Mouse (Mus musculus) inflammation-experienced regulatory T-cells, adult 6 months (primary cell): Measurements from ENCODE around the gene Taf1. TPM values are rescaled to one million over a fixed set of nuclear protein-coding genes. Genes with fewer than 3 reads are reported as not detected.

Experiments
- polyA plus RNA-seq, 3 experiments: library from polyadenylated mRNA; unstranded; fragments of 100-300 nt; shearing (Covaris generic); gene quantifications; one replicate each; pipeline ENCODE4 v1.2.1; 2017

Gene Taf1
- polyA plus RNA-seq, 3 experiments from 2014 or later: 22.0 to 25.9 (median 23.1) TPM

Other genes with a start within 250 kb of the Taf1 start
- gene Nlgn3, start 233.6 kb upstream of the Taf1 start, polyA plus RNA-seq: under 1 TPM in 2 of 3 experiments, not detected in 1; 0.15 to 0.23 TPM
- gene Gjb1, start 156.4 kb upstream of the Taf1 start, polyA plus RNA-seq: not detected
- 10 to 100 TPM; 12.3 to 22.1 (median 15.8) TPM for gene Zmym3, start 111.9 kb upstream of the Taf1 start, polyA plus RNA-seq
- 100 to 1,000 TPM; 343 to 390 (median 352) TPM for gene Nono, start 103.4 kb upstream of the Taf1 start, polyA plus RNA-seq
- gene Itgb1bp2, start 83.6 kb upstream of the Taf1 start, polyA plus RNA-seq: under 1 TPM in 2 of 3 experiments, not detected in 1; 0.26 to 0.73 TPM
- 100 to 1,000 TPM; 153 to 224 (median 174) TPM for gene Ogt, start 107.3 kb downstream of the Taf1 start, polyA plus RNA-seq
- 100 to 1,000 TPM; 176 to 419 (median 200) TPM for gene Cxcr3, start 201.5 kb downstream of the Taf1 start, polyA plus RNA-seq